Mouse (Mus musculus) thymus, adult 2 months (tissue): ENCODE measurements around the gene Cdk17. TPM values are rescaled to one million over a fixed set of nuclear protein-coding genes. Genes with fewer than 3 reads are reported as not detected.
"Not testable (repeated sequence)": the region's sequence is repeated elsewhere in the genome, so short reads cannot be mapped to it uniquely, and the experiment has no call there.

ENCODE experiments used
- DNase-seq: peaks from one replicate; pipeline ENCODE4 v3.0.0; 2021
- H3K27ac ChIP-seq: fragments of 200-500 bp; 2 replicates; pipeline ENCODE4 v1.5.1; 2012; ENCODE audit warnings: low read length, control low read depth; ENCODE audit not compliant: control insufficient read depth, insufficient read depth
- H3K27me3 ChIP-seq: fragments of 200-500 bp; 2 replicates; pipeline ENCODE4 v1.6.1; 2012; ENCODE audit warnings: mild to moderate bottlenecking, low read length, moderate library complexity, mixed read lengths; ENCODE audit not compliant: control insufficient read depth, insufficient read depth
- H3K36me3 ChIP-seq: fragments of 200-500 bp; 2 replicates; pipeline ENCODE4 v1.6.1; 2012; ENCODE audit warnings: mild to moderate bottlenecking, low read length, moderate library complexity; ENCODE audit not compliant: control insufficient read depth, insufficient read depth
- H3K4me1 ChIP-seq: fragments of 200-500 bp; replicated peaks from 2 replicates; pipeline ENCODE4 v1.6.1; 2012; ENCODE audit warnings: low read length; ENCODE audit not compliant: control insufficient read depth, insufficient read depth
- H3K4me3 ChIP-seq: fragments of 200-500 bp; 2 replicates; pipeline ENCODE4 v1.5.1; 2012; ENCODE audit warnings: mild to moderate bottlenecking, low read length, control low read depth, moderate library complexity; ENCODE audit not compliant: control insufficient read depth, insufficient read depth
- CTCF ChIP-seq: fragments of 200-500 bp; IDR thresholded peaks from 2 replicates; pipeline ENCODE4 v1.5.1; 2012; ENCODE audit warnings: mild to moderate bottlenecking, control low read depth, low read length, moderate library complexity, borderline replicate concordance; ENCODE audit not compliant: control insufficient read depth, poor library complexity, insufficient read depth; ENCODE audit errors: extremely low read depth
- POLR2A ChIP-seq: fragments of 200-500 bp; IDR thresholded peaks from 2 replicates; pipeline ENCODE4 v1.6.1; 2012; ENCODE audit warnings: mild to moderate bottlenecking, low read length, control low read depth, moderate library complexity; ENCODE audit not compliant: control insufficient read depth, poor library complexity, insufficient read depth; ENCODE audit errors: extremely low read depth
- WGBS: fragments of 180-500 bp; shearing (Covaris S2); methylation state at CpG from one replicate; pipeline ENCODE4 v1.1.7; 2018; 5-methylcytosine and 5-hydroxymethylcytosine counted together
- polyA plus RNA-seq: library from polyadenylated mRNA; depleted of rRNA; stranded (reverse); fragments of >200 nt; gene quantifications from 2 replicates; pipeline ENCODE4 v1.2.3, GENCODE M21; 2012

Cdk17 gene
- polyA plus RNA-seq, 1 experiment: 79.5 TPM

GRCm38 (mm10) chr10:93146601-93147000 lies 14.1 kb upstream of the Cdk17 start:
- peak overlapping the region; percentile 16; the same call in 1 of the 2 replicates for H3K27ac ChIP-seq
- peak; percentile 76 for DNase-seq
- H3K27me3 ChIP-seq: no peaks in the 10 kb centered on the region
- no peaks in the 10 kb centered on the region for H3K36me3 ChIP-seq
- peaks cover 23% of the 10 kb centered on the region for H3K4me1 ChIP-seq
- TF ChIP-seq CTCF (no peak), POLR2A (no peak)
- no peak overlapping the region for H3K4me3 ChIP-seq
- 21% methylated on average over 4 of the region's 4 CpGs for WGBS

- peak overlapping the region; percentile 34; the same call in 1 of the 2 replicates for H3K27ac ChIP-seq
- 94% methylated on average over 6 of the region's 6 CpGs for WGBS
- no peaks in the 10 kb centered on the region for H3K27me3 ChIP-seq
- TF ChIP-seq CTCF (no peak), POLR2A (no peak)
- no peaks in the 10 kb centered on the region for H3K36me3 ChIP-seq
- peaks cover 20% of the 10 kb centered on the region for H3K4me1 ChIP-seq
- no peak overlapping the region for H3K4me3 ChIP-seq
- DNase-seq: no peak
These were observed 13.0 kb upstream of the Cdk17 start for GRCm38 (mm10) chr10:93147691-93148090.

DNA sequence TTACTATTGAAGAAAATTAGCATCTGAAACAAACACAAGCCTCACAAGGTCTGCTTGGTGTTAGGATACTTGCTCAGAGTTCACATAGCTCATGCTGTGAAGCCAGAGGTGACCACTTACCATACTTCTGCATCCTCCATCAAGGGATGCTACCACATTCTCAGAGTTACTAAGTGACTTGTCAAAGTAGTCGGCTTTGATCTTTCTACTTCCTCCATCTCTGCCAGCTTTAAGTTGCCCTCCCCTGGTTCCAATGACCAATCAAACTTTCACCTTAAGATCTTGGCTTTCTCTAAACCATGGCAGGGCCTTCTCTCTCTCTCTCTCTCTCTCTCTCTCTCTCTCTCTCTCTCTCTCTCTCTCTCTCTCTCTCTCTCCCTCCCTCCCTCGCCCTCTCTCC lies 11.1 kb upstream of the Cdk17 start:
- no peak overlapping the region for H3K4me3 ChIP-seq
- WGBS: 0% methylated on average over 1 of the region's 2 CpGs
- no peak for DNase-seq

GRCm38 (mm10) chr10:93151775-93152174 lies 8.9 kb upstream of the Cdk17 start:
- H3K4me3 ChIP-seq: no peak overlapping the region
- H3K27me3 ChIP-seq: no peaks in the 10 kb centered on the region
- TF ChIP-seq POLR2A (no peak), CTCF (no peak)
- no peak overlapping the region for H3K27ac ChIP-seq
- H3K36me3 ChIP-seq: no peaks in the 10 kb centered on the region
- H3K4me1 ChIP-seq: peaks cover 11% of the 10 kb centered on the region
- WGBS: 89% methylated on average over 6 of the region's 6 CpGs
- no peak for DNase-seq

More for the DNA sequence above, 11.1 kb upstream of the Cdk17 start:
- H3K27me3 ChIP-seq: no peaks in the 10 kb centered on the region
- H3K4me1 ChIP-seq: peaks cover 18% of the 10 kb centered on the region
- TF ChIP-seq CTCF (no peak), POLR2A (no peak)
- no peak overlapping the region for H3K27ac ChIP-seq
- H3K36me3 ChIP-seq: no peaks in the 10 kb centered on the region

GRCm38 (mm10) chr10:93152698-93153097 lies 8.0 kb upstream of the Cdk17 start:
- Histone ChIP-seq H3K4me1 (peaks cover 8% of the 10 kb centered on the region), H3K4me3 (no peak overlapping the region), H3K36me3 (no peaks in the 10 kb centered on the region), H3K27me3 (no peaks in the 10 kb centered on the region), H3K27ac (no peak overlapping the region)
- no peak for TF ChIP-seq CTCF
- no peak for TF ChIP-seq POLR2A
- no peak for DNase-seq
- 93% methylated on average over 5 of the region's 5 CpGs for WGBS

- not testable (repeated sequence) for H3K4me3 ChIP-seq, DNase-seq, H3K27me3 ChIP-seq, H3K4me1 ChIP-seq, H3K27ac ChIP-seq, H3K36me3 ChIP-seq
- WGBS: 87% methylated on average over 2 of the region's 2 CpGs
These were observed 7.3 kb upstream of the Cdk17 start for GRCm38 (mm10) chr10:93153404-93153803.
